Comparison of ENCODE assay signal across 24 mouse cellular contexts in the genomic region with DNA sequence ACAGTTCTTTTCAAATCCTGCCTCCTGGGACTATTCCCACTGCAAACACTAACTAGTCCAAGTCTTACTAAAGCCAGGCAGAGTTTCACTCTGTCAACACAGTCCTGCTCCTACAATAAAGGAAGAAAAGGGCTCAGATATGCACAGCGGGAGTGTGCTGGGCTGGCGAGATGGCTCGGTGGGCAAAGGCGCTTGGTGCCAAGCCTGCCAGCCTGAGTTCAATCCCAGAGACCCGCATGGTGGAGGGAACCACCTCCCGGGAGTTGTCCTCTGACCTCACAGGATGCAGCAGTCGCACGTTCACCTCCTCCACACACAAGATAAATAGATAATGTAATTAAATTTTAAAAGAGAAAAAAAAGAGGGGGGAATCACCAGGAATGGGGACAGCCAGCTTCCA. TPM values are rescaled to one million over a fixed set of nuclear protein-coding genes. Genes with fewer than 3 reads are reported as not detected.
DNase-seq lines count a peak whose midpoint lies in the region; ATAC-seq and TF ChIP-seq lines count a peak whose summit lies in the region.
"Had no signal": no experiment of that assay in that cellular context is flagged by ENCODE, and none has a peak within 500 bp of the region (broad histone marks: within the 10 kb centered on the region; RNA-seq: fewer than 3 reads in every experiment).

No protein-coding gene starts in this region.

- ATAC-seq in heart, embryonic 12.5 days (ENCODE audit: insufficient number of reproducible peaks, low FRiP score): no peak
- ATAC-seq in intestine, embryonic 15.5 days: no peak
- ATAC-seq in intestine, embryonic 16.5 days: no peak
- ATAC-seq in liver, embryonic 13.5 days (ENCODE audit: low read depth): no peak
- ATAC-seq in stomach, postnatal 0 days (ENCODE audit: low FRiP score, low TSS enrichment): no peak
- ATAC-seq: forebrain, embryonic 14.5 days; forebrain, embryonic 16.5 days had no signal

- H3K27ac ChIP-seq in heart, embryonic 12.5 days (ENCODE audit: poor library complexity, severe bottlenecking): no peak overlapping the region
- H3K27ac ChIP-seq in intestine, embryonic 15.5 days: 0 out of 2 replicates have a peak overlapping the region, but pooled peaks have one; percentile 22
- H3K27ac ChIP-seq in intestine, embryonic 16.5 days (ENCODE audit: low read length): no peak overlapping the region
- 0 out of 2 replicates have a peak overlapping the region, but pooled peaks have one; percentile 11 for H3K27ac ChIP-seq in liver, embryonic 13.5 days
- peak overlapping the region; percentile 13; the same call in 1 of the 2 replicates for H3K27ac ChIP-seq in stomach, postnatal 0 days (replicated peaks)
- H3K27ac ChIP-seq: embryonic facial prominence, embryonic 13.5 days; embryonic facial prominence, embryonic 15.5 days; forebrain, embryonic 10.5 days; forebrain, embryonic 12.5 days had no signal

- no peaks in the 10 kb centered on the region for H3K27me3 ChIP-seq in heart, embryonic 12.5 days (replicated peaks)
- H3K27me3 ChIP-seq in intestine, embryonic 15.5 days (replicated peaks): no peaks in the 10 kb centered on the region
- no peaks in the 10 kb centered on the region for H3K27me3 ChIP-seq in intestine, embryonic 16.5 days (replicated peaks; ENCODE audit: control insufficient read depth, insufficient read depth, low read length)
- no peaks in the 10 kb centered on the region for H3K27me3 ChIP-seq in liver, embryonic 13.5 days
- no peaks in the 10 kb centered on the region for H3K27me3 ChIP-seq in stomach, postnatal 0 days (ENCODE audit: control insufficient read depth, insufficient read depth, low read length)
- H3K27me3 ChIP-seq: embryonic facial prominence, embryonic 13.5 days; embryonic facial prominence, embryonic 15.5 days; forebrain, embryonic 12.5 days had no signal

- H3K4me1 ChIP-seq in heart, embryonic 12.5 days (replicated peaks): peaks cover 44% of the 10 kb centered on the region
- H3K4me1 ChIP-seq in intestine, embryonic 15.5 days (replicated peaks): peaks cover 24% of the 10 kb centered on the region
- peaks cover 21% of the 10 kb centered on the region for H3K4me1 ChIP-seq in intestine, embryonic 16.5 days (ENCODE audit: control insufficient read depth, insufficient read depth, low read length)
- H3K4me1 ChIP-seq in liver, embryonic 13.5 days (replicated peaks): peaks cover 37% of the 10 kb centered on the region
- 0 out of 2 replicates have a peak, but pooled peaks cover 3% of the 10 kb centered on the region for H3K4me1 ChIP-seq in stomach, postnatal 0 days (replicated peaks; ENCODE audit: control insufficient read depth, insufficient read depth)
- H3K4me1 ChIP-seq: forebrain, embryonic 12.5 days had no signal

- H3K4me3 ChIP-seq in heart, embryonic 12.5 days: no peak overlapping the region
- H3K4me3 ChIP-seq in intestine, embryonic 15.5 days (replicated peaks): no peak overlapping the region
- no peak overlapping the region for H3K4me3 ChIP-seq in intestine, embryonic 16.5 days (ENCODE audit: low read length)
- H3K4me3 ChIP-seq in liver, embryonic 13.5 days (replicated peaks): no peak overlapping the region
- H3K4me3 ChIP-seq in stomach, postnatal 0 days (ENCODE audit: low read depth, low read length): no peak overlapping the region
- H3K4me3 ChIP-seq: embryonic facial prominence, embryonic 13.5 days; embryonic facial prominence, embryonic 15.5 days; erythroblast, embryonic 14.5 days; forebrain, embryonic 10.5 days; forebrain, embryonic 12.5 days had no signal

- 75% methylated on average over 8 of the region's 8 CpGs for WGBS in heart, embryonic 12.5 days
- WGBS in intestine, embryonic 15.5 days: 70% methylated on average over 8 of the region's 8 CpGs
- 64% methylated on average over 8 of the region's 8 CpGs for WGBS in intestine, embryonic 16.5 days
- WGBS in liver, embryonic 13.5 days (ENCODE audit: insufficient replicate concordance): 65% methylated on average over 8 of the region's 8 CpGs
- 61% methylated on average over 8 of the region's 8 CpGs for WGBS in stomach, postnatal 0 days

- H3K9ac ChIP-seq in heart, embryonic 12.5 days: no peak overlapping the region
- no peak overlapping the region for H3K9ac ChIP-seq in intestine, embryonic 15.5 days
- no peak overlapping the region for H3K9ac ChIP-seq in intestine, embryonic 16.5 days (ENCODE audit: low read depth, low read length)
- H3K9ac ChIP-seq in liver, embryonic 13.5 days: no peak overlapping the region
- H3K9ac ChIP-seq in stomach, postnatal 0 days (ENCODE audit: low read length): no peak overlapping the region
- H3K9ac ChIP-seq: embryonic facial prominence, embryonic 13.5 days; embryonic facial prominence, embryonic 15.5 days; forebrain, embryonic 12.5 days had no signal

- H3K9me3 ChIP-seq in heart, embryonic 12.5 days (replicated peaks): 0 out of 2 replicates have a peak, but pooled peaks cover 3% of the 10 kb centered on the region
- H3K9me3 ChIP-seq in intestine, embryonic 15.5 days: no peaks in the 10 kb centered on the region
- H3K9me3 ChIP-seq in intestine, embryonic 16.5 days (ENCODE audit: control insufficient read depth, low read length): no peaks in the 10 kb centered on the region
- H3K9me3 ChIP-seq in liver, embryonic 13.5 days (replicated peaks): no peaks in the 10 kb centered on the region
- no peaks in the 10 kb centered on the region for H3K9me3 ChIP-seq in stomach, postnatal 0 days (ENCODE audit: control insufficient read depth, low read length)
- H3K9me3 ChIP-seq: embryonic facial prominence, embryonic 13.5 days; embryonic facial prominence, embryonic 15.5 days; forebrain, embryonic 10.5 days; forebrain, embryonic 12.5 days had no signal

- TF ChIP-seq CTCF in stomach, postnatal 0 days (IDR thresholded peaks at IDR 0.05; ENCODE audit: low read depth): no peak

- H3K36me3 ChIP-seq in heart, embryonic 12.5 days: peaks cover 16% of the 10 kb centered on the region
- H3K36me3 ChIP-seq in intestine, embryonic 15.5 days: no peaks in the 10 kb centered on the region; the same call in 1 of the 2 replicates
- H3K36me3 ChIP-seq in intestine, embryonic 16.5 days (ENCODE audit: control insufficient read depth, insufficient read depth, low read length): 0 out of 2 replicates have a peak, but pooled peaks cover 2% of the 10 kb centered on the region
- peaks cover 12% of the 10 kb centered on the region for H3K36me3 ChIP-seq in liver, embryonic 13.5 days
- no peaks in the 10 kb centered on the region for H3K36me3 ChIP-seq in stomach, postnatal 0 days (ENCODE audit: control insufficient read depth, insufficient read depth, low read length)

- DNase-seq in heart, adult 11 months: peak; percentile 91
- DNase-seq in liver, embryonic 13.5 days: no peak
- no peak for DNase-seq in liver
- no peak for DNase-seq in stomach, postnatal 0 days (ENCODE audit: low spot score)
- no peak for DNase-seq in kidney, postnatal 25 days
- DNase-seq: adrenal gland, adult 2 months; adrenal gland, postnatal 10 days; adrenal gland, postnatal 25 days; cerebellum, adult 11 months; cerebellum, adult 8-10 months; cerebellum, adult 9-11 months; cerebellum, postnatal 14 days; cerebellum, postnatal 36 days; embryo, embryonic 11 days had no signal

- no peak overlapping the region for H3K4me2 ChIP-seq in heart, embryonic 12.5 days
- no peak overlapping the region for H3K4me2 ChIP-seq in intestine, embryonic 15.5 days (replicated peaks)
- no peak overlapping the region for H3K4me2 ChIP-seq in intestine, embryonic 16.5 days (ENCODE audit: low read depth, low read length)
- no peak overlapping the region for H3K4me2 ChIP-seq in liver, embryonic 13.5 days
- no peak overlapping the region for H3K4me2 ChIP-seq in stomach, postnatal 0 days (replicated peaks; ENCODE audit: low read depth)
- H3K4me2 ChIP-seq: embryonic facial prominence, embryonic 13.5 days; embryonic facial prominence, embryonic 15.5 days; forebrain, embryonic 12.5 days had no signal

- no peak for TF ChIP-seq EP300 in stomach, postnatal 0 days (optimal IDR thresholded peaks at IDR 0.05)

RNA-seq across cellular contexts. Expression of a gene that starts 38.5 kb away (rescaled TPM):
- polyA plus RNA-seq in heart, embryonic 12.5 days (2016; fragmentation: Nextera tagmentation; extraction: Ambion mirVana): 21.4 and 23.8 TPM in 2 replicates
- polyA plus RNA-seq in intestine, embryonic 15.5 days (2015; fragmentation: Nextera tagmentation; extraction: Ambion mirVana): 22.7 and 27.3 TPM in 2 replicates
- polyA plus RNA-seq in intestine, embryonic 16.5 days (2015; fragmentation: Nextera tagmentation; extraction: Ambion mirVana): 19.0 and 21.1 TPM in 2 replicates
- polyA plus RNA-seq in liver, embryonic 13.5 days (2015; fragmentation: Nextera tagmentation; extraction: Ambion mirVana): 5.7 and 6.9 TPM in 2 replicates
- polyA plus RNA-seq in stomach, postnatal 0 days (2015; fragmentation: Nextera tagmentation; extraction: Ambion mirVana): 15.7 and 16.3 TPM in 2 replicates

RNA-seq across cellular contexts. Expression of a gene that starts 48.8 kb away (rescaled TPM):
- polyA plus RNA-seq in heart, embryonic 12.5 days (2016; fragmentation: Nextera tagmentation; extraction: Ambion mirVana): 37.4 and 40.4 TPM in 2 replicates
- polyA plus RNA-seq in intestine, embryonic 15.5 days (2015; fragmentation: Nextera tagmentation; extraction: Ambion mirVana): 30.0 and 31.1 TPM in 2 replicates
- polyA plus RNA-seq in intestine, embryonic 16.5 days (2015; fragmentation: Nextera tagmentation; extraction: Ambion mirVana): 30.4 and 32.5 TPM in 2 replicates
- 11.8 and 14.1 TPM in 2 replicates for polyA plus RNA-seq in liver, embryonic 13.5 days (2015; fragmentation: Nextera tagmentation; extraction: Ambion mirVana)
- polyA plus RNA-seq in stomach, postnatal 0 days (2015; fragmentation: Nextera tagmentation; extraction: Ambion mirVana): 23.7 and 25.4 TPM in 2 replicates

Comparison
In these comparisons a context has a peak if more than half of its experiments do, and no peak if none do; other contexts are left out.
1. H3K27ac ChIP-seq: peak in intestine, embryonic 15.5 days (single experiment), liver, embryonic 13.5 days (single experiment) and stomach, postnatal 0 days (single experiment); none in heart, embryonic 12.5 days (single experiment) and intestine, embryonic 16.5 days (single experiment).